Mouse (Mus musculus): ENCODE measurements at regions not wholly inside any gene's neighbourhood (a gene's known extent, or its start where the extent isn't known, plus 50 kb on each side); places are given as distances from the start of the nearest gene placed in this dataset.

DNA sequence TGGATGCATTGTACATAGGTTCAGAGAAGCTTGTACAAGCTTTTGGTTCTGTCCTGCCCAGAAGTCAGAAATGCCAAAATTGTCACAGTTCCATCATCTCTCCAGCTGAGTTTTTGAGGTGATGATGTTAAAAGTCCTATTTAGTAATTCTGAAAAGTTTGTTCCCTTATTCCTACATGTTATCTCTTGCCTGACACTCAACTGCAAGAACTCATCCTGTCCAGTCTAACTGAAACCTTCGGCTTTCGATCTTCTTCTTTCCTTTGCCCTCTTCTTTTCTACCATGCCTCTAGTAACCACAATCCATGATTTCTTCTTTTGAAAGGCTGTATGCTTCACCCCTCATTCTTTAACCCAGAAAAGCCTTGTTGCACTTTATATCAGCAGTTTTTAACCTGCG lies 313.2 kb upstream of the Trib2 start:
- H3K9me3 ChIP-seq (replicated peaks), result no peaks in the 10 kb centered on the region
- no peaks in the 10 kb centered on the region for H3K27me3 ChIP-seq (replicated peaks)
- peaks cover 11% of the 10 kb centered on the region for H3K4me1 ChIP-seq
- H3K4me2 ChIP-seq, result no peak overlapping the region
- H3K9ac ChIP-seq, result no peak overlapping the region
- WGBS (ENCODE audit: insufficient replicate concordance), result 69% methylated on average over 3 of the region's 3 CpGs
- no peak overlapping the region for H3K27ac ChIP-seq
- no peak overlapping the region for H3K4me3 ChIP-seq
- H3K36me3 ChIP-seq, result no peaks in the 10 kb centered on the region
- no peak for ATAC-seq

DNA sequence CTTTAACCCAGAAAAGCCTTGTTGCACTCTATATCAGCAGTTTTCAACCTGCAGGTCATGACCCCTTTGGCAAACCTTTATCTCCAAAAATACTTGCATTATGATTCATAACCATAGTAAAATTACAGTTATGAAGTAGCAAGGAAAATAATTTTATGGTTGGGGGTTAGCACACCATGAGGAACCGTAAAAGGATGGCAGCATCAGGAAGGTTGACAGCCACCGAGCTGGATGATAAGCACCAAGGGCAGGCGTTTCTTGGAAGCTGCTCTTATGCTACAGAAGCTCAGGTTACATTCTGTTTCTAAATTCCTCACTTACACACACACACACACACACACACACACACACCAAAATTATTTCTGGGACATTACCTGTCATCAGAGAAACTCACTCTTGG lies 312.5 kb upstream of the Trib2 start:
- no peak overlapping the region for H3K4me2 ChIP-seq
- no peak overlapping the region for H3K9ac ChIP-seq
- H3K9me3 ChIP-seq (replicated peaks), result no peaks in the 10 kb centered on the region
- H3K27ac ChIP-seq, result no peak overlapping the region
- peaks cover 11% of the 10 kb centered on the region for H3K4me1 ChIP-seq
- ATAC-seq, result no peak
- H3K36me3 ChIP-seq, result no peaks in the 10 kb centered on the region
- H3K27me3 ChIP-seq (replicated peaks), result no peaks in the 10 kb centered on the region
- WGBS (ENCODE audit: insufficient replicate concordance), result 29% methylated on average over 3 of the region's 3 CpGs
- H3K4me3 ChIP-seq, result no peak overlapping the region

- no peak for ATAC-seq
- no peaks in the 10 kb centered on the region for H3K9me3 ChIP-seq (replicated peaks)
- no peak overlapping the region for H3K9ac ChIP-seq
- H3K27me3 ChIP-seq (replicated peaks), result no peaks in the 10 kb centered on the region
- no peak overlapping the region for H3K4me3 ChIP-seq
- H3K27ac ChIP-seq, result no peak overlapping the region
- 42% methylated on average over 2 of the region's 2 CpGs for WGBS (ENCODE audit: insufficient replicate concordance)
- H3K4me1 ChIP-seq, result no peaks in the 10 kb centered on the region
- H3K4me2 ChIP-seq, result no peak overlapping the region
- no peaks in the 10 kb centered on the region for H3K36me3 ChIP-seq
Observed at GRCm38 (mm10) chr12:16124906-16125305, 308.2 kb upstream of the Trib2 start.

- WGBS (ENCODE audit: insufficient replicate concordance), result 28% methylated on average over 2 of the region's 2 CpGs
- no peak overlapping the region for H3K4me2 ChIP-seq
- H3K27ac ChIP-seq, result no peak overlapping the region
- H3K27me3 ChIP-seq (replicated peaks), result no peaks in the 10 kb centered on the region
- no peaks in the 10 kb centered on the region for H3K36me3 ChIP-seq
- no peaks in the 10 kb centered on the region for H3K4me1 ChIP-seq
- H3K9ac ChIP-seq, result no peak overlapping the region
- no peak for ATAC-seq
- no peak overlapping the region for H3K4me3 ChIP-seq
- no peaks in the 10 kb centered on the region for H3K9me3 ChIP-seq (replicated peaks)
Observed at GRCm38 (mm10) chr12:16122353-16123127, 305.8 kb upstream of the Trib2 start.

GRCm38 (mm10) chr12:16121787-16122186 lies 305.1 kb upstream of the Trib2 start:
- H3K36me3 ChIP-seq, result no peaks in the 10 kb centered on the region
- no peak overlapping the region for H3K4me2 ChIP-seq
- ATAC-seq, result no peak
- H3K27me3 ChIP-seq (replicated peaks), result no peaks in the 10 kb centered on the region
- no peak overlapping the region for H3K9ac ChIP-seq
- no peak overlapping the region for H3K27ac ChIP-seq
- H3K4me1 ChIP-seq, result no peaks in the 10 kb centered on the region
- no peak overlapping the region for H3K4me3 ChIP-seq
- no peaks in the 10 kb centered on the region for H3K9me3 ChIP-seq (replicated peaks)
- 17% methylated on average over 6 of the region's 6 CpGs for WGBS (ENCODE audit: insufficient replicate concordance)

DNA sequence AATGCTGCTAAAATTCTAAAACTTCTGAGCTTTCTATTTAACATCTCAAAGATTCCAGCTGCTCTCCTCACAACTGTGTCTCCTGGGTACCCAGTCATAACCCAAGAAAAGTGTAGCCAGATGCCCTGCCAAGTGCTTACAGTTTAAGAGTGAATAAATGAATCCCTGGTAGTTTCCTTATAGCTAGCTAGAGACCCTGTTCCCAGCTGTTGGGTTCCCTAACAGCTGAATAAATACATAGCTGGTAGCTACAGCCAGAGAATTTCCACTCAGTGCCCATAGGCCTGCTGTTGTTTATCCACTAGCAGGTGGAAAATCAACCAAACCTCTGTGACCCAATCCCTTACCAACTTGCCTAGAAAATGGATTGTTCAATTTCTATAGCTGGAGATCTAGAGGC lies 302.0 kb upstream of the Trib2 start:
- ATAC-seq, result no peak
- H3K36me3 ChIP-seq, result no peaks in the 10 kb centered on the region
- no peaks in the 10 kb centered on the region for H3K27me3 ChIP-seq (replicated peaks)
- H3K9ac ChIP-seq, result no peak overlapping the region
- no peaks in the 10 kb centered on the region for H3K9me3 ChIP-seq (replicated peaks)
- no peak overlapping the region for H3K4me2 ChIP-seq
- no peak overlapping the region for H3K4me3 ChIP-seq
- no peak overlapping the region for H3K27ac ChIP-seq
- no peaks in the 10 kb centered on the region for H3K4me1 ChIP-seq

DNA sequence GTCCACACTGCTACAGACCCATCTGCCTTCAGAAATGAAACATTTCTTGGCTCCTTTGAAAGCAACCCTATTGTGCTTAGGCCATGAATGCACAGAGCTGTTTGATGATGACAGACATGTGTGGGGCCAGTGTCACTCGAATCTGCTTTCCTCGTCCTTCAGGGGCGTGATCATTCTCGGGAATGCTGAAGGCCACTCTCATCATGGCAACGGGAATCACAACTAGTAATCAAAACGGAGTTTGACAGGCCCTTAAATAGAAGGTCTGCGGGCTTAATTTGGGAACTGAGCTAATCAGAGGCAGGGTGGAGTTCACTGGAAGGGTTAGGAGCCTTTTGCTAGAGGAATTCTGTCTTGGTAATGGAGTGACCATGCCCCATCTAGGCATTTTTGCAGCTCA lies 290.2 kb upstream of the Trib2 start:
- no peaks in the 10 kb centered on the region for H3K36me3 ChIP-seq
- no peaks in the 10 kb centered on the region for H3K4me1 ChIP-seq
- H3K9me3 ChIP-seq (replicated peaks), result no peaks in the 10 kb centered on the region
- H3K4me2 ChIP-seq, result no peak overlapping the region
- no peak overlapping the region for H3K27ac ChIP-seq
- no peak overlapping the region for H3K4me3 ChIP-seq
- no peaks in the 10 kb centered on the region for H3K27me3 ChIP-seq (replicated peaks)
- no peak overlapping the region for H3K9ac ChIP-seq
- 61% methylated on average over 7 of the region's 7 CpGs for WGBS (ENCODE audit: insufficient replicate concordance)
- ATAC-seq, result no peak

- no peaks in the 10 kb centered on the region for H3K9me3 ChIP-seq (replicated peaks)
- ATAC-seq, result no peak
- 72% methylated on average over 7 of the region's 7 CpGs for WGBS (ENCODE audit: insufficient replicate concordance)
- H3K4me3 ChIP-seq, result no peak overlapping the region
- no peaks in the 10 kb centered on the region for H3K36me3 ChIP-seq
- H3K27ac ChIP-seq, result no peak overlapping the region
- H3K27me3 ChIP-seq (replicated peaks), result no peaks in the 10 kb centered on the region
- no peak overlapping the region for H3K4me2 ChIP-seq
- H3K9ac ChIP-seq, result no peak overlapping the region
- no peaks in the 10 kb centered on the region for H3K4me1 ChIP-seq
Observed at GRCm38 (mm10) chr12:16098840-16099239, 282.1 kb upstream of the Trib2 start.

GRCm38 (mm10) chr12:16092643-16093042 lies 275.9 kb upstream of the Trib2 start:
- Histone ChIP-seq H3K9me3 (replicated peaks) (no peaks in the 10 kb centered on the region), H3K9ac (no peak overlapping the region), H3K4me3 (no peak overlapping the region), H3K27ac (no peak overlapping the region), H3K36me3 (no peaks in the 10 kb centered on the region), H3K4me2 (no peak overlapping the region), H3K27me3 (replicated peaks) (no peaks in the 10 kb centered on the region), H3K4me1 (no peaks in the 10 kb centered on the region)
- 47% methylated on average over 3 of the region's 3 CpGs for WGBS (ENCODE audit: insufficient replicate concordance)
- ATAC-seq, result no peak

GRCm38 (mm10) chr12:16091336-16091735 lies 274.6 kb upstream of the Trib2 start:
- Histone ChIP-seq H3K4me3 (no peak overlapping the region), H3K27me3 (replicated peaks) (no peaks in the 10 kb centered on the region; the same call in 1 of the 2 replicates), H3K27ac (no peak overlapping the region), H3K36me3 (no peaks in the 10 kb centered on the region), H3K4me2 (no peak overlapping the region), H3K9me3 (replicated peaks) (no peaks in the 10 kb centered on the region), H3K4me1 (no peaks in the 10 kb centered on the region), H3K9ac (no peak overlapping the region)
- ATAC-seq, result no peak
- 46% methylated on average over 6 of the region's 6 CpGs for WGBS (ENCODE audit: insufficient replicate concordance)

GRCm38 (mm10) chr12:16083176-16083575 lies 266.5 kb upstream of the Trib2 start:
- Histone ChIP-seq H3K4me1 (no peaks in the 10 kb centered on the region), H3K4me3 (no peak overlapping the region)
- WGBS (ENCODE audit: insufficient replicate concordance), result 65% methylated on average over 1 of the region's 1 CpGs

GRCm38 (mm10) chr12:16077215-16077614 lies 260.5 kb upstream of the Trib2 start:
- no peak overlapping the region for H3K4me2 ChIP-seq
- H3K36me3 ChIP-seq, result no peaks in the 10 kb centered on the region
- no peak overlapping the region for H3K9ac ChIP-seq
- no peaks in the 10 kb centered on the region for H3K9me3 ChIP-seq (replicated peaks)
- ATAC-seq, result no peak
- no peak overlapping the region for H3K4me3 ChIP-seq
- H3K4me1 ChIP-seq, result no peaks in the 10 kb centered on the region
- 73% methylated on average over 1 of the region's 1 CpGs for WGBS (ENCODE audit: insufficient replicate concordance)
- H3K27ac ChIP-seq, result no peak overlapping the region
- no peaks in the 10 kb centered on the region for H3K27me3 ChIP-seq (replicated peaks)

More at GRCm38 (mm10) chr12:16083176-16083575, 266.5 kb upstream of the Trib2 start:
- Histone ChIP-seq H3K36me3 (no peaks in the 10 kb centered on the region), H3K27me3 (replicated peaks) (no peaks in the 10 kb centered on the region; the same call in 1 of the 2 replicates), H3K9me3 (replicated peaks) (no peaks in the 10 kb centered on the region), H3K27ac (no peak overlapping the region), H3K4me2 (no peak overlapping the region), H3K9ac (no peak overlapping the region)
- no peak for ATAC-seq

GRCm38 (mm10) chr12:16075962-16076361 lies 259.2 kb upstream of the Trib2 start:
- no peak overlapping the region for H3K27ac ChIP-seq
- H3K27me3 ChIP-seq (replicated peaks), result no peaks in the 10 kb centered on the region
- no peak overlapping the region for H3K4me3 ChIP-seq
- 66% methylated on average over 2 of the region's 2 CpGs for WGBS (ENCODE audit: insufficient replicate concordance)
- H3K4me2 ChIP-seq, result no peak overlapping the region
- H3K4me1 ChIP-seq, result no peaks in the 10 kb centered on the region
- H3K36me3 ChIP-seq, result no peaks in the 10 kb centered on the region
- H3K9ac ChIP-seq, result no peak overlapping the region
- H3K9me3 ChIP-seq (replicated peaks), result no peaks in the 10 kb centered on the region
- no peak for ATAC-seq
